Mouse (Mus musculus): ENCODE results near the gene Spata9.

DNA sequence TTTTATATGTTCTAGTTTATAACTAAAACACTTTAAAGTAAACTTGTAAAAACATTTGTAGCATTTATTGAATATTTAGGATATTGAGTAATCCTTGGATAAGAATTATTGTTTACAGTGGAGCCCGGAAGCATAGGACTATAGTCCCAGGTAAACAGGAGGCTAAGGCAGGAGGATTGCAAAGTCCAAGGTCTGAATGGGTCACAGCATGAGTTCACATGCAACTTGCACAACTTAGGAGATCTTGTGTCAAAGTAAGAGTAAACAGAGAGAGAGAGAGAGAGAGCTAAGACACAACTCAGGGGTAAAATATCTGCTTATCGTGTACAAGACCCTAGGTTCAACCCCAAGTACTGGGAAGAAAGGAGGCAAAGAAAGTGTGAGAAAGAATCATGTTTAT, 9.7 kb downstream of the Spata9 start:
- no peak for TF ChIP-seq CTCF (IDR thresholded peaks at IDR 0.05; ENCODE audit: borderline replicate concordance, control insufficient read depth, extremely low read depth, insufficient read depth, low read length, poor library complexity)
- no peak for TF ChIP-seq POLR2A (IDR thresholded peaks at IDR 0.05; ENCODE audit: control insufficient read depth, extremely low read depth, insufficient read depth, low read length, poor library complexity)

All from thymus, adult 2 months (tissue).